Mouse (Mus musculus): ENCODE measurements around the gene Ints1. TPM values are rescaled to one million over a fixed set of nuclear protein-coding genes. Genes with fewer than 3 reads are reported as not detected.
"Not testable (repeated sequence)": the region's sequence is repeated elsewhere in the genome, so short reads cannot be mapped to it uniquely, and the experiment has no call there.

Ints1 gene
- polyA plus RNA-seq, 1 experiment from 2014 or later: 24.7 TPM

- Histone ChIP-seq H3K4me1 (replicated peaks) (0 out of 2 replicates have a peak, but pooled peaks cover 9% of the 10 kb centered on the region), H3K4me2 (no peak overlapping the region), H3K9ac (peak overlapping the region; percentile 24; the same call in 1 of the 2 replicates), H3K9me3 (no peaks in the 10 kb centered on the region), H3K27ac (no peak overlapping the region), H3K4me3 (no peak overlapping the region), H3K36me3 (peaks cover 12% of the 10 kb centered on the region; the same call in 1 of the 2 replicates), H3K27me3 (peaks cover 37% of the 10 kb centered on the region)
- 6% methylated on average over 3 of the region's 3 CpGs for WGBS
- ATAC-seq (ENCODE audit: low FRiP score): 0 out of 2 replicates have a peak, but pooled peaks have one; percentile 30
Observed at GRCm38 (mm10) chr5:139745771-139746170, 29.7 kb downstream of the Ints1 start.

DNA sequence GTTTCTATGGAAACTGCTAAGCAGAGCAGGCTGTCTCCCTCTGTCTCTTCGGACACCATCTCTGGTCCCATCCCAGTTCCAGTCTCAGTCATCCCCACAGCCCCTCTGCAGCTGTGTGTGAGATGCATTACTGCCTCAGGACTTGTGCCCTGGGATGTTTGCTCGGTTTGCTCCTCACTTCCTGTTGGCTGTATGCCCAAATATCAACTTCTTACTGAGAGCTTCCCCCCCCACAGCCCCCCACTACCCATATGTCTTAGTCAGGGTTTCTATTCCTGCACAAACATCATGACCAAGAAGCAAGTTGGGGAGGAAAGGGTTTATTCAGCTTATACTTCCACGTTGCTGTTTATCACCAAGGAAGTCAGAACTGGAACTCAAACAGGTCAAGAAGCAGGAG lies 32.8 kb downstream of the Ints1 start:
- H3K4me2 ChIP-seq; H3K36me3 ChIP-seq; H3K4me1 ChIP-seq (replicated peaks); H3K9ac ChIP-seq; H3K4me3 ChIP-seq; ATAC-seq (ENCODE audit: low FRiP score); H3K27ac ChIP-seq; H3K9me3 ChIP-seq: not testable (repeated sequence)
- peaks cover 36% of the 10 kb centered on the region for H3K27me3 ChIP-seq
- 58% methylated on average over 3 of the region's 3 CpGs for WGBS

GRCm38 (mm10) chr5:139738592-139739315 lies 36.7 kb downstream of the Ints1 start:
- Histone ChIP-seq H3K36me3 (no peaks in the 10 kb centered on the region), H3K27me3 (peaks cover 41% of the 10 kb centered on the region), H3K4me2 (no peak overlapping the region), H3K4me3 (no peak overlapping the region), H3K27ac (no peak overlapping the region), H3K9ac (no peak overlapping the region), H3K4me1 (replicated peaks) (peaks cover 29% of the 10 kb centered on the region), H3K9me3 (no peaks in the 10 kb centered on the region)
- 75% methylated on average over 7 of the region's 7 CpGs for WGBS
- ATAC-seq (ENCODE audit: low FRiP score): no peak

DNA sequence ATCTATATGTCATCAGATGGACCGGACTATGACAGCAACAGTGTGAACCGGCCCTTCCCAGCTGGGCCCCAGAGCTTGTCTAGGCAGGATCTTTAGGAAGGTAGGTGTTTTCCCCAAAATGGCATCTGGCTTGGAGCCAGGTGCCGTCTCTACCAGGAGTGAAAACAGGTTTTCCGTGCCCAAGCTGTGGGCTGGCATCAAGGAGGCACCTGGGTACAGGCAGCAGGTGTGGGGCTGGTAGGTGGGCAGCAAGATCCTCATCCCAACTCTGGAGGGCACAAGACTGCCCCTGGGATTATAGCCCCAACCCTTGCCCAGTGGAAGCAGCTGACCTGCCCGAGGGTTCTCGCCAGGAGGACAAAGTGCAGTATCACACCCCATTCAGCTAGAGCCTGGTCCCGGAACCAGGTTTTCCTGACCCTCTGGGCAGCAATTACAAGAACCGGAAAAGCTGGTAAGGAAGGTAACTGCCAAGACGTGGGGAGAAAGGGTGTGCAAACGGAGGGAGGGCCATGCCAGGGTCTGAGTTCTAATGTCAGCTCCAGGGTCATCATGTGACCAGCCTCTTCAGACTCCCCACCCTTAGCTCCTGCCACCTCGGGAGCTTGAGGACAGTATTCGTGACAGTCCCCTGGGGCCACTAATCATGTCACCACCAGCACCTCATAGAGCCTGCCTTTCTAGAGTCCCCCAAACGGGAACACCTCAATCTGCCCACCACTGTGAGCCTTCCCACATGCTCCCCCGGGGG lies 37.5 kb downstream of the Ints1 start:
- Histone ChIP-seq H3K27ac (no peak overlapping the region), H3K36me3 (no peaks in the 10 kb centered on the region), H3K27me3 (peaks cover 42% of the 10 kb centered on the region), H3K4me1 (replicated peaks) (peaks cover 36% of the 10 kb centered on the region), H3K9me3 (no peaks in the 10 kb centered on the region), H3K4me3 (no peak overlapping the region), H3K4me2 (no peak overlapping the region), H3K9ac (no peak overlapping the region)
- WGBS: 84% methylated on average over 14 of the region's 14 CpGs
- no peak for ATAC-seq (ENCODE audit: low FRiP score)

- ATAC-seq (ENCODE audit: low FRiP score): peak; percentile 62
- Histone ChIP-seq H3K4me3 (peak overlapping the region; percentile 53), H3K4me2 (peak overlapping the region; percentile 70), H3K9me3 (no peaks in the 10 kb centered on the region), H3K36me3 (no peaks in the 10 kb centered on the region), H3K27me3 (peaks cover 37% of the 10 kb centered on the region), H3K27ac (peak overlapping the region; percentile 58), H3K4me1 (replicated peaks) (peaks cover 44% of the 10 kb centered on the region), H3K9ac (no peak overlapping the region; the same call in 1 of the 2 replicates)
- WGBS: 11% methylated on average over 10 of the region's 10 CpGs
Observed at GRCm38 (mm10) chr5:139736504-139736940, 39.0 kb downstream of the Ints1 start.

- WGBS: 7% methylated on average over 43 of the region's 50 CpGs
Observed at GRCm38 (mm10) chr5:139735677-139736503, 39.6 kb downstream of the Ints1 start, which contains the start of gene Micall2. TSS of gene Micall2 (minus strand) at chr5:139736336.

GRCm38 (mm10) chr5:139734746-139735145 lies 40.7 kb downstream of the Ints1 start:
- Histone ChIP-seq H3K4me2 (peak overlapping the region; percentile 70), H3K9me3 (no peaks in the 10 kb centered on the region), H3K4me3 (peak overlapping the region; percentile 53; the same call in 1 of the 2 replicates), H3K36me3 (no peaks in the 10 kb centered on the region), H3K9ac (no peak overlapping the region), H3K27ac (no peak overlapping the region), H3K27me3 (peaks cover 26% of the 10 kb centered on the region), H3K4me1 (replicated peaks) (peaks cover 61% of the 10 kb centered on the region)
- no peak for ATAC-seq (ENCODE audit: low FRiP score)
- WGBS: 75% methylated on average over 7 of the region's 7 CpGs

More at GRCm38 (mm10) chr5:139735677-139736503, 39.6 kb downstream of the Ints1 start, which contains the start of gene Micall2:
- Histone ChIP-seq H3K9ac (peak within 1 kb of the TSS; percentile 73), H3K36me3 (no peaks in the 10 kb centered on the region), H3K4me3 (peak within 1 kb of the TSS; percentile 53), H3K4me2 (peak within 1 kb of the TSS; percentile 70), H3K27ac (peak within 1 kb of the TSS; percentile 58), H3K9me3 (no peaks in the 10 kb centered on the region), H3K27me3 (peaks cover 33% of the 10 kb centered on the region), H3K4me1 (replicated peaks) (peaks cover 50% of the 10 kb centered on the region)
- peak; percentile 94 for ATAC-seq (ENCODE audit: low FRiP score)

GRCm38 (mm10) chr5:139734016-139734415 lies 41.5 kb downstream of the Ints1 start:
- Histone ChIP-seq H3K27me3 (peaks cover 26% of the 10 kb centered on the region), H3K4me3 (no peak overlapping the region), H3K4me2 (peak overlapping the region; percentile 70; the same call in 1 of the 2 replicates), H3K36me3 (no peaks in the 10 kb centered on the region), H3K9me3 (no peaks in the 10 kb centered on the region), H3K4me1 (replicated peaks) (peaks cover 62% of the 10 kb centered on the region), H3K9ac (0 out of 2 replicates have a peak overlapping the region, but pooled peaks have one; percentile 5), H3K27ac (no peak overlapping the region)
- ATAC-seq (ENCODE audit: low FRiP score): no peak
- 86% methylated on average over 3 of the region's 3 CpGs for WGBS

DNA sequence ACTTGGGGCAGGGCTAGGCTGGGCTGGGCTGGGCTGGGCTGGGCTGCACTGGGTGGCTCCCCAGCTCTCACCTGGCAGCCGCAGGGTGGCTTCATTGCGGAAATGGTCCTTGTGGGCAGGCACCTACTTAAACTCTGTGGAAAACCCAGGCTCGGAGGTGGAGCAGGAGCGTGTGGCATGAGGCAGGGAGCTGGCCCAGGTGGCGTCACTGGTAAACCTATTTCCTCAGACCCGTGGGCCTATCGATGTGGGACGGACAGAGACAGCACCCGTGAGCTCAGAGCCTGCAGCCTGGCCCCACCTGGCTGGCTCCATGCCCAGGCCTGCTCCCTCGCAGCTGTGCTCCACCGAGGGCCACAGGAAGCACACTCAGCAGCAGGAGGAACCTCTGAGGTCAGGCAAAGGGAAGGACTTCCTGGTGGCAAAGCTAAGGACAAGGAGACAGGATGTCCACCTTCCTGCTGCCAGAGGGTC lies 42.8 kb downstream of the Ints1 start:
- H3K9me3 ChIP-seq: no peaks in the 10 kb centered on the region
- H3K4me2 ChIP-seq: no peak overlapping the region
- no peak overlapping the region; the same call in 1 of the 2 replicates for H3K9ac ChIP-seq
- peaks cover 19% of the 10 kb centered on the region for H3K27me3 ChIP-seq
- no peaks in the 10 kb centered on the region for H3K36me3 ChIP-seq
- WGBS: 70% methylated on average over 11 of the region's 11 CpGs
- H3K27ac ChIP-seq: no peak overlapping the region
- no peak for ATAC-seq (ENCODE audit: low FRiP score)
- no peak overlapping the region for H3K4me3 ChIP-seq
- H3K4me1 ChIP-seq (replicated peaks): peaks cover 62% of the 10 kb centered on the region

GRCm38 (mm10) chr5:139730712-139731486 lies 44.6 kb downstream of the Ints1 start:
- Histone ChIP-seq H3K9ac (peak overlapping the region; percentile 43; the same call in 1 of the 2 replicates), H3K27me3 (peaks cover 18% of the 10 kb centered on the region), H3K27ac (peak overlapping the region; percentile 62), H3K9me3 (no peaks in the 10 kb centered on the region), H3K4me1 (replicated peaks) (peaks cover 55% of the 10 kb centered on the region), H3K4me2 (0 out of 2 replicates have a peak overlapping the region, but pooled peaks have one; percentile 13), H3K4me3 (no peak overlapping the region), H3K36me3 (no peaks in the 10 kb centered on the region)
- WGBS: 51% methylated on average over 8 of the region's 8 CpGs
- no peak for ATAC-seq (ENCODE audit: low FRiP score)

DNA sequence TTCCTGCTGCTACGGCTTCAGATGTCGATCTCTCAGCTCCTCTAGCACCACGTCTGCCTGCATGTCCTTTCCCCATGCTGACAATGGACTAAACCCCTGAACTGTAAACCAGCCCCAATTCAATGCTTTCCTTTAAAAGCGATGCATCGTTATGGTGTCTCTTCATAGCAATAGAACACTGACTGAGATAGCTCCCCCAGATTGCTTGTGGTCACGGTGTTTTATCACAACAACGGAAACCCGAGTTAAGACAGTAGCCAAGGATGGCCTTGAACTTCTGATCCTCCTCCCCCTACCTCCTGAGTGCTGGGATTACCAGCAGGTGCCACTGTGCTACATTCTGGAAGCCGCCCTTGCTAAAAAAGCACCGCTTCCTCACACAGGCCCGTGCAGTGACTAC lies 48.2 kb downstream of the Ints1 start:
- Histone ChIP-seq H3K9me3 (no peaks in the 10 kb centered on the region), H3K36me3 (no peaks in the 10 kb centered on the region), H3K4me3 (no peak overlapping the region), H3K27me3 (no peaks in the 10 kb centered on the region), H3K27ac (no peak overlapping the region), H3K4me1 (replicated peaks) (peaks cover 31% of the 10 kb centered on the region), H3K9ac (no peak overlapping the region), H3K4me2 (no peak overlapping the region)
- ATAC-seq (ENCODE audit: low FRiP score): no peak
- WGBS: 91% methylated on average over 11 of the region's 11 CpGs
